Mouse (Mus musculus): ENCODE results near the gene Pkn3. TPM values are rescaled to one million over a fixed set of nuclear protein-coding genes. Genes with fewer than 3 reads are reported as not detected.
A peak's percentile ranks its signal among the peaks of the same experiment; 100 is the strongest.
"Not testable (repeated sequence)": the region's sequence is repeated elsewhere in the genome, so short reads cannot be mapped to it uniquely, and the experiment has no call there.

The Pkn3 gene
- total RNA-seq, 2 experiments from 2014 or later: 1.8 to 2.2 TPM

GRCm38 (mm10) chr2:30130156-30130555 lies 52.7 kb downstream of the Pkn3 start:
- intact Hi-C loops (cut with DNase I): no loop called here
- DNase-seq (ENCODE audit: low spot score in 2 of 2): no peak

- DNase-seq (ENCODE audit: low spot score in 2 of 2); intact Hi-C loops (cut with DNase I): not testable (repeated sequence)
These were observed 53.8 kb downstream of the Pkn3 start for GRCm38 (mm10) chr2:30131240-30131639.

GRCm38 (mm10) chr2:30132801-30133612 lies 55.5 kb downstream of the Pkn3 start:
- no peak for DNase-seq (ENCODE audit: low spot score in 2 of 2)
- intact Hi-C loops (cut with DNase I): no loop called here

GRCm38 (mm10) chr2:30133613-30134377 lies 56.3 kb downstream of the Pkn3 start, which contains the start of gene Tbc1d13:
TSS of gene Tbc1d13 (plus strand) at chr2:30133746.
- intact Hi-C loops (cut with DNase I): no loop called here
- peak; percentile 98 for DNase-seq (ENCODE audit: low spot score in 2 of 2)

GRCm38 (mm10) chr2:30134378-30134711 lies 56.9 kb downstream of the Pkn3 start:
- intact Hi-C loops (cut with DNase I): no loop called here
- DNase-seq (ENCODE audit: low spot score in 2 of 2): no peak

GRCm38 (mm10) chr2:30134928-30135620 lies 57.6 kb downstream of the Pkn3 start:
- intact Hi-C loops (cut with DNase I): no loop called here
- DNase-seq (ENCODE audit: low spot score in 2 of 2): no peak

GRCm38 (mm10) chr2:30136458-30136857 lies 59.0 kb downstream of the Pkn3 start:
- intact Hi-C loops (cut with DNase I): no loop called here
- no peak for DNase-seq (ENCODE audit: low spot score in 2 of 2)

- DNase-seq (ENCODE audit: low spot score in 2 of 2); intact Hi-C loops (cut with DNase I): not testable (repeated sequence)
These were observed 62.5 kb downstream of the Pkn3 start for GRCm38 (mm10) chr2:30140021-30140420.

Other genes with a start within 250 kb of the Pkn3 start
- gene Cercam, start 208.5 kb upstream of the Pkn3 start, total RNA-seq (2021): 1 to 10 TPM; 5.2 to 7.2 TPM
- gene Odf2, start 188.5 kb upstream of the Pkn3 start, total RNA-seq (2021): 10 to 100 TPM; 92.6 to 95.3 TPM
- 10 to 100 TPM; 35.9 to 37.4 TPM for gene Gle1, start 142.3 kb upstream of the Pkn3 start, total RNA-seq (2021)
- gene Sptan1, start 112.1 kb upstream of the Pkn3 start, total RNA-seq (2021): 1,000 to 10,000 TPM in 1 of 2 experiments, 100 to 1,000 TPM in 1; 952 to 1,021 TPM
- 10 to 100 TPM; 42.6 to 47.8 TPM for gene Wdr34, start 28.8 kb upstream of the Pkn3 start, total RNA-seq (2021)
- 100 to 1,000 TPM; 171 to 193 TPM for gene Set, start 20.3 kb upstream of the Pkn3 start, total RNA-seq (2021)
- 10 to 100 TPM; 13.0 to 14.1 TPM for gene Zdhhc12, start 16.0 kb downstream of the Pkn3 start, total RNA-seq (2021)
- gene Zer1, start 46.9 kb downstream of the Pkn3 start, total RNA-seq (2021): 100 to 1,000 TPM; 135 to 139 TPM
- 10 to 100 TPM; 65.2 to 69.1 TPM for gene Tbc1d13, start 56.1 kb downstream of the Pkn3 start, total RNA-seq (2021)
- 10 to 100 TPM; 23.0 to 27.5 TPM for gene Endog, start 93.8 kb downstream of the Pkn3 start, total RNA-seq (2021)
- 10 to 100 TPM; 36.3 to 37.0 TPM for gene Spout1, start 100.8 kb downstream of the Pkn3 start, total RNA-seq (2021)
- gene Kyat1, start 128.2 kb downstream of the Pkn3 start, total RNA-seq (2021): 10 to 100 TPM; 15.2 to 15.5 TPM
- gene Lrrc8a, start 160.0 kb downstream of the Pkn3 start, total RNA-seq (2021): 10 to 100 TPM; 53.7 to 59.5 TPM
- gene Gm28035, start 162.9 kb downstream of the Pkn3 start, total RNA-seq (2021): 1 to 10 TPM; 7.2 to 9.7 TPM
- gene Phyhd1, start 188.5 kb downstream of the Pkn3 start, total RNA-seq (2021): 10 to 100 TPM; 14.1 to 25.7 TPM
- gene Gm28038, start 203.4 kb downstream of the Pkn3 start, total RNA-seq (2021): not detected
- 10 to 100 TPM; 25.8 to 29.2 TPM for gene Dolk, start 208.7 kb downstream of the Pkn3 start, total RNA-seq (2021)
- 10 to 100 TPM; 20.2 to 20.9 TPM for gene Nup188, start 208.7 kb downstream of the Pkn3 start, total RNA-seq (2021)